Mouse (Mus musculus): Measurements from ENCODE around the gene Pafah2.
"Not testable (repeated sequence)": the region's sequence is repeated elsewhere in the genome, so short reads cannot be mapped to it uniquely, and the experiment has no call there.

The Pafah2 gene

GRCm38 (mm10) chr4:134372294-134372747 is 23.8 kb upstream of the Pafah2 start:
- peak; percentile 83 for DNase-seq (ENCODE audit: low read depth, low spot score)

GRCm38 (mm10) chr4:134373295-134373694 is 22.8 kb upstream of the Pafah2 start:
- DNase-seq (ENCODE audit: low read depth, low spot score): no peak

- DNase-seq (ENCODE audit: low read depth, low spot score): peak; percentile 90
Observed at GRCm38 (mm10) chr4:134374306-134374705, 21.8 kb upstream of the Pafah2 start.

- peak; percentile 62 for DNase-seq (ENCODE audit: low read depth, low spot score)
Observed at GRCm38 (mm10) chr4:134378089-134378615, 18.0 kb upstream of the Pafah2 start.

GRCm38 (mm10) chr4:134379510-134379909 is 16.6 kb upstream of the Pafah2 start:
- DNase-seq (ENCODE audit: low read depth, low spot score): peak; percentile 79

- DNase-seq (ENCODE audit: low read depth, low spot score): not testable (repeated sequence)
Observed at GRCm38 (mm10) chr4:134383750-134384149, 12.4 kb upstream of the Pafah2 start, which contains the start of gene Extl1. Gene Extl1 (minus strand): TSS chr4:134383850.

GRCm38 (mm10) chr4:134387268-134387667 is 8.9 kb upstream of the Pafah2 start:
- DNase-seq (ENCODE audit: low read depth, low spot score): no peak

GRCm38 (mm10) chr4:134388397-134388796 is 7.7 kb upstream of the Pafah2 start:
- peak; percentile 87 for DNase-seq (ENCODE audit: low read depth, low spot score)

GRCm38 (mm10) chr4:134391636-134392035 is 4.5 kb upstream of the Pafah2 start:
- peak; percentile 83 for DNase-seq (ENCODE audit: low read depth, low spot score)

- peak; percentile 92 for DNase-seq (ENCODE audit: low read depth, low spot score)
Observed at GRCm38 (mm10) chr4:134392595-134392994, 3.5 kb upstream of the Pafah2 start.

- peak; percentile 93 for DNase-seq (ENCODE audit: low read depth, low spot score)
Observed at GRCm38 (mm10) chr4:134393026-134393425, 3.1 kb upstream of the Pafah2 start.

GRCm38 (mm10) chr4:134395142-134395541 is 978 bp upstream of the Pafah2 start:
- no peak for DNase-seq (ENCODE audit: low read depth, low spot score)

- no peak for DNase-seq (ENCODE audit: low read depth, low spot score)
Observed at GRCm38 (mm10) chr4:134397121-134397520, 1.0 kb downstream of the Pafah2 start.

- no peak for DNase-seq (ENCODE audit: low read depth, low spot score)
Observed at GRCm38 (mm10) chr4:134397732-134398131, 1.6 kb downstream of the Pafah2 start.

GRCm38 (mm10) chr4:134400206-134400605 is 4.1 kb downstream of the Pafah2 start:
- no peak for DNase-seq (ENCODE audit: low read depth, low spot score)

- DNase-seq (ENCODE audit: low read depth, low spot score): peak; percentile 80
Observed at GRCm38 (mm10) chr4:134401181-134401661, 5.1 kb downstream of the Pafah2 start.

GRCm38 (mm10) chr4:134401856-134402570 is 5.9 kb downstream of the Pafah2 start:
- DNase-seq (ENCODE audit: low read depth, low spot score): peak; percentile 53

GRCm38 (mm10) chr4:134402571-134403262 is 6.6 kb downstream of the Pafah2 start:
- no peak for DNase-seq (ENCODE audit: low read depth, low spot score)

GRCm38 (mm10) chr4:134403721-134404120 is 7.6 kb downstream of the Pafah2 start:
- DNase-seq (ENCODE audit: low read depth, low spot score): peak; percentile 54

- DNase-seq (ENCODE audit: low read depth, low spot score): peak; percentile 82
Observed at GRCm38 (mm10) chr4:134409286-134409685, 13.2 kb downstream of the Pafah2 start.

GRCm38 (mm10) chr4:134416177-134416576 is 20.1 kb downstream of the Pafah2 start:
- DNase-seq (ENCODE audit: low read depth, low spot score): peak; percentile 82

GRCm38 (mm10) chr4:134416602-134417001 is 20.5 kb downstream of the Pafah2 start:
- DNase-seq (ENCODE audit: low read depth, low spot score): no peak
